Mouse (Mus musculus): ENCODE results near the gene Pex11b. TPM values are rescaled to one million over a fixed set of nuclear protein-coding genes. Genes with fewer than 3 reads are reported as not detected.
"Not testable (repeated sequence)": the region's sequence is repeated elsewhere in the genome, so short reads cannot be mapped to it uniquely, and the experiment has no call there.

Pex11b gene
- 10 to 100 TPM; 40.4 to 58.4 TPM for total RNA-seq (2021)
- long read RNA-seq, experiment 1, transcript Pex11b-202 (4 exons, 2,424 nt), result major isoform, 84 of 116 reads
- long read RNA-seq, experiment 1, transcript Pex11b-206 (4 exons, 1,017 nt), result minor isoform, 7 of 116 reads
- long read RNA-seq, experiment 1, partial matches to known transcripts, result 20 of 116 reads
- long read RNA-seq, experiment 1, other reads (novel, unspliced or antisense), result 0 of 116 reads
- long read RNA-seq, experiment 2, transcript Pex11b-202 (4 exons, 2,424 nt), result major isoform, 24 of 29 reads
- long read RNA-seq, experiment 2, partial matches to known transcripts, result 1 of 29 reads
- long read RNA-seq, experiment 2, other reads (novel, unspliced or antisense), result 0 of 29 reads

DNA sequence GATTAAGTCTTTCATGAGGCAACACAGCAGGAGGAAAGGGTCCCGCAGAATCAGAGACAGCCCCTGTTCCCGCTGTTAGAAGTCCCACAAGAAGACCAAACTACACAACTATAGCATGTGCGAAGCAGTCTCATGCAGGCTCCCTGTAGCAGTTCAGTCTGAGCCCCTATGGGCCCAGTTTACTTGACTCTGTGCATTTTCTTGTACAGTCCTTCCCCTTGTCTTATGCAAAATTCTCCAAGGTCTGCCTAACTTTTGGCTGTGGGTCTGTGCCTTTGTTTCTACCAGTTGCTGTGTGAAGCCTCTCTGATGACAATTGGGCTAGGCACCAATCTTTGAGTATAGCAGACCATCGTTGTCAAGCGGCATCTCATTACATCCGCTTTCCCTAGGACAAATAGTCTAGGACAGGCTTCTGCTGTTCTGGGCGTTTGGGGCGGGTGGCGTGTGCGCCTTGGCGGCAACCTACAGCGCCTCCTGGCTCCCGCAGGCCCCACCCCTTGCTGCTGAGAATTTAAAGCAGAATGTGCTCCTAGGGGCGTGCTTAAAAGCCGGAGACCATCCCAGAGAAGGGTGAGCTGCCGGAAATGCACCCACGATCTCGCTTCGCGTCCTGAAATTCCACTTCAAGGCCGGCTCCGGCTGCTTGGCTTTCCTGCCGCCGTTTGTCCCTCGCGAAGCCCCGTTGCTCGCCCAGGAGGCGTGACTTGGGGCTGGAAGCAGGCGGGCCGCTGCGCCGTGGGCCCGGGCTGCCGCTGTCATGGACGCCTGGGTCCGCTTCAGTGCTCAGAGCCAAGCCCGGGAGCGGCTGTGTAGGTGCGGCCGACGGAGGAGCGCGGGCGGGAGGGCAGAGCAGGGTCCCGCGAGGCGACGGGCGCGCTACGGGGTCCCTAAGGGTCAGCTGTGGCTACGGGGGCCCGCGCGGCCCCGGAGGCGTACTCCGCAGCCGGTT, at the start of gene Pex11b, which contains the start of gene Gm42957:
Gene Pex11b (plus strand): TSS at position 449 of the 952 bp plus-strand sequence.
Gene Gm42957 (plus strand): TSS at position 547 of the 952 bp plus-strand sequence.
- peak; percentile 95 for DNase-seq

DNA sequence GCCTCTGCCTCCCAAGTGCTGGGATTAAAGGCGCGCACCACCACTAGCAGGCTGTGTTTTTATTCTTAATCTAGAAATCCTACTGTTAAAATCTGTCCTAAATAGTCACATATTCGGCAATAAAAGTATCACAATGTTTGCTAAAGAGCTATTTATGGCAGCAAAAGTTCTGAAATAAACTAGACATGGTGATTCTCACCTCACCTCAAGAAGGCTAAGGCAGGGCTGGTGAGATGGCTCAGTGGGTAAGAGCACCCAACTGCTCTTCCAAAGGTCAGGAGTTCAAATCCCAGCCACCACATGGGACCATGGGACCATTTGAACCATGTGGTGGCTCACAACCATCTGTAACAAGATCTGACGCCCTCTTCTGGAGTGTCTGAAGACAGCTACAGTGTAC, 44.5 kb upstream of the Pex11b start:
- DNase-seq, result no peak

DNA sequence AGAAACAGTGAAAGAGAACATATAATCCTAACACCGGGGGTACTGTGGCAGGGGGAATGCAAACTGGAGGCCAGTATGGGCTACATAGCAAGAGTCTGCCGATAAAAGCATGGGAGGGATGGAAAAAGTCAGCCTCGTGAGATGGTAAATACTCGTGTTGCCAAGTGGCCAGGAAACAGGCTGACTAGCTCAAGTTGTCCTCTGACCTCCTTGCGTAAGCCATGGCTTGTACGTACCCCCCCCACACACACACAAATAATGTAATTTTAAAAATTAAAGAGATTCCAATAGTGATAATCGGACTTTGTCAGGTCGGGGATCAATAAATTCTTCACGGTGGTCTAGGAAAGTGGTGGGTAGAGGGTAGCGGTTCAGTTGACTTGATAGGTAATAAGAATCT, 41.8 kb upstream of the Pex11b start:
- no peak for DNase-seq

DNA sequence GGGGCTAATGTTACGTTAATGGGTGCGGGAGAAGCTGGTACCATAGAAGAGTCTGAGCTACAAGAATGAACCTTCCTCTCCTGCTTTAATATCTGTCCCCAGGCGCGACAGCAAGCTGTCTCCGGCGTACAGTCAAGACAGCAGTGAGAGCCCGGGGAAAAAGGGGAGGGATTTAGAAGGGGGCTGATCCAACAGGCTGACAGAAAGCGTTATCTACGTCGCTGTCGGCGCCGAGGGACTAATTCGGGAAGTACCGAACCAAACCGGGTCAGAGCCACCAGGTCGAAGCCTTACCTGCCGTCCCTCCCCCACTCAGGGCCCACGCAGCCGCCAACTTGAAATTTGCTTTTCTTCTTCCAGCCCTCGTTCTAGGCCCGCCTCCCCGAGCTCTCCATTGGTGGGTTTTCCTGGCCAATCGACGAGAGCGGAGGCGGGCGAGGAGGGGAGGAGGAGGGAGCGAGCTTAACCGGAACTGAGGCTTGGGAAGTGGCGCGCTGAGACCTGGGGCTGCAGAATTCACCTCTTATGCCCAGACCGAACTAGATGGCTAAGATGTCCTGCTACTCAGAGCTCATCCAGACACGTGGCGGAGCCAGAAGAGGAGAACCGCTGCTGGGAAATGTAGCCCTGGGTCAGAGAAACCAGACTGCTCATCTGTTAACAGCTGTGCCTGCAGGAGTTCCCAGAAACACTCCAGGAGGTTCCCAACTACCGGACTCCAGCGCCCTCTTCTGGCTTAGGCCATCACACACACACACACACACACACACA, 41.2 kb upstream of the Pex11b start, which contains the start of gene Polr3gl:
Gene Polr3gl (minus strand): TSS at position 392 of the 771 bp plus-strand sequence.
- DNase-seq, result peak; percentile 96

DNA sequence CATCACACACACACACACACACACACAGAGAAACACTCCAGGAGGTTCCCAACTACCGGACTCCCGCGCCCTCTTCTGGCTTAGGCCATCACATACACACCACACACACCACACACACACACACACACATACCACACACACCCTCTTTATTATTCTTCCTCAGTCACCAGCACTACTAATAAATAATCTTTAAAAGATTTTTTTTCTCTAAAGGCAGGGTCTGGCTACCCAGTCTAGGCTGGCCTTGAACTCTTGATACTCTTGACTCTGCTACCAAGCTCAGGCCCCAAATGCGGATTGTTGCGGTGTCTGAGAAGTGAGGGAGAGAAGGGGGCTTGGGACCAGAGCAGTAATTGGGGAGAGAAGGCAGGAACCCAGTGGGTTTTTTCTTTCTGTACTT, 40.3 kb upstream of the Pex11b start:
- DNase-seq, result no peak

DNA sequence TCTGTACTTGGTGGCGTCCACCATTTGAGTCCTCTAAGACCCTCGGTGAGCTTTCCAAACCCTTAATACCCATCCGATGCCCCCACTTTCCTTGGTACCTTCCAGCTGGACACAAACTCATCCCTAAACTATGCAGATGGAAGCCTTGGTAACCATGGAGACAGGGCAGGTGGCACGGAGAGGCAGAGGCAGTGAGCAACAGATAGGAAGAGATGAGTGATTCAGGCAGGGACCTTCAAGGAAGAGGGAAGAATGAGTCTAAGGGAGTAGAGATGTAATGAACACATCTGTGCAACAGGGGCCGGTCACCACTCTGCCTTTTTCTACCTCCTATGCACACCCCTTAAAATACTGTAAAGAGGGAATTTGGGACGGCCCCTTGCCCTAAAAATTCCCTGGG, 39.5 kb upstream of the Pex11b start:
- no peak for DNase-seq

DNA sequence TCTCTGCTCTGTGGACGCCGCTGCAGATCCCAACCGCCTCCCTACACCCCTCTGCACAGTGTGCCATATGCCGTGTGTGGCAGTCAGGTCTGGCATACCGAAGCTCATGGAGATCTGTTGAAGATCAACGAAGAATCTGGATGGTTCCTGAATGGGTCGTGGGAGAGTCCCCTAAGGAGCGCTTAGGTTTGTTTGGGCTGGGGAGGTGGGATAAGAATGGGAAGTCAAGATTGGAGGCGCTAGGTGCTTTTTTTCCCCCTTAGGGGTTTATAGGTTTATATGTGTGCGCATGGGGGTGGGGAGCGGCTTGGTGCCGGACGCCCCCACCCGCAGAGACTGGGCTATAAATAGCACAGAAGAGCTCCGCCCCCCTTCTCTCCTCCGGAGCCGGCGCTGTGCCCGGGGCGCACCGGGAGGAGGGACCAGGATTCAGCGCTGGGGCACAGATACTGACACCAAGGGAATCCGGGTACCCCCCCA, 38.9 kb upstream of the Pex11b start, which contains the start of gene Ankrd34a:
Gene Ankrd34a (plus strand): TSS at position 409 of the 480 bp plus-strand sequence.
- peak; percentile 68 to 80 for DNase-seq

DNA sequence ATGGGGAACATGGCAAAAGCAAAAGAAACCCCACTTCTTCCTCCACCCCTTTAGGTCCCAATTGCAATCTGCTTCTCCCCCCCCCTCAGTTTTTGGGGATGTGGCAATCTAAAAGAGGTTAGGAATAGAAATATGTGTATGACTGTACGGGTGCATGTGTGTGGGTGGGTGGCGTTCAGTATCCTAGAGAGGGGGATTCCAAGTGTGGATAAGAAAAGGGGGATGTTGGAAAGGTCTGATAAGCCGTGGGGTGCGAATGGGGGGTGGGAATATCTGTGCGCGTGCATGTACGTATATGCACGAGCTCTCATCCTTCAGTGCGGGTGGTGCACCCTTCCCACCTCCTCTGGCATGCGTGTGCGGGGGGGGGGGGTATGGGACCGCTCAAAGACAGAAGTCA, 38.3 kb upstream of the Pex11b start:
- no peak for DNase-seq

DNA sequence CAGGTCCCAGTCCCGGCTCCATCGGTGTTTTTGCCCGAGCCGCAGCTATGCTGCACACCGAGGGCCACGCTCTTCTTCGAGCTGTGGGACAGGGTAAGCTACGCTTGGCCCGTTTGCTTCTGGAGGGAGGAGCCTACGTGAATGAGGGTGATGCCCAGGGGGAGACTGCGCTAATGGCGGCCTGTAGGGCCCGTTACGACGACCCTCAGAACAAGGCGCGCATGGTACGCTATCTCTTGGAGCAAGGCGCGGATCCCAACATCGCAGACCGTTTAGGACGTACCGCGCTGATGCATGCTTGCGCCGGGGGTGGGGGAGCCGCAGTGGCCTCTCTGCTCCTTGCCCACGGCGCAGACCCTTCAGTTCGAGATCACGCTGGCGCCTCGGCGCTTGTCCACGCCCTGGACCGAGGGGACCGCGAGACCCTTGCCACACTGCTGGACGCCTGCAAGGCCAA, 37.7 kb upstream of the Pex11b start:
- peak; percentile 40 to 57 for DNase-seq

DNA sequence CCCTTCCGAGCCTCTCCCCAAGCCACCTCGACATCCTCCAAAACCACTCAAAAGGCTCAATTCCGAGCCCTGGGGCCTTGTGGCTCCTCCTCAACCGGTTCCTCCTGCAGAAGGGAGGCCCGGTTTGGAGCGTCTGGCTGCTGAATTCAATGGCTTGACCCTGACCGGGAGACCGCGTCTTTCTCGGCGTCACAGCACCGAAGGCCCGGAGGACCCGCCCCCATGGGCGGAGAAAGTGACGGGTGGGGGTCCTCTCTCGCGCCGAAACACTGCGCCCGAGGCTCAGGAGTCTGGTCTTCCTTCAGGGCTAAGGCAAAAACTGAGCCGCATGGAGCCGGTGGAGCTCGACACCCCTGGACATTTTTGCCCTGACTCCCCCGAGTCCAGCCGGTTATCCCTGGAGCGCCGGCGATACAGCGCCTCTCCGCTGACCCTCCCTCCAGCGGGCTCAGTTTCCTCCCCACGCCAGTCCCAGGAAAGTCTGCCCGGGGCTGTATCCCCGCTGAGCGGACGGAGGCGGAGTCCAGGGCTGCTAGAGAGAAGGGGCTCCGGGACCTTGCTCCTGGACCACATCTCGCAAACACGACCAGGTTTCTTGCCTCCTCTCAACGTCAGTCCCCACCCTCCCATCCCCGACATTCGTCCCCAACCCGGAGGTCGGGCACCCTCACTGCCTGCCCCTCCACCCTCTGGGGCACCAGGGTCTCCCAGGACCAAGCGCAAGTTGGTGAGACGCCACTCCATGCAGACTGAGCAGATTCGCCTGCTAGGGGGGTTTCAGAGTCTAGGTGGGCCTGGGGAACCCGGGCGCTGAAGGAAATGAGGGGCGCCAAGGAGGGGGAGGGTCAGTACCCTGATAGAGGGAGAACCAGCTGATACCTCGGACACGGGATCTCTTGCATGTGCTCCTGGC, 36.8 kb upstream of the Pex11b start:
- DNase-seq, result peak; percentile 83 to 89

DNA sequence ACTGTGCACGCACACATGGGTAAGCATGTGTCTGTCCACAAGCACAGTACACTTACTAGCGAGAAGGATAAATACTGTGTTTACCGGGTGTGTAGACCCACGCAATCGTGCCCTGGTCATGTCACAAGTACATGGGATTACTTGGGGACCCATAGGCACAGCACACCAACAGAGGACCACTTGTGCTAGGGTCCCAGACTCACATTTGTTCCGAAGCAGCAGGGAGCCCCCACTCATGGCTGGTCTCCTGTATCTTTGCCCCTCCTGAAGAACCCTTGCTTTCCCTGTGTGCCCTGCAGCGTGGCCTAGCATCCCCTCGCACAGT, 36.1 kb upstream of the Pex11b start:
- DNase-seq, result no peak

DNA sequence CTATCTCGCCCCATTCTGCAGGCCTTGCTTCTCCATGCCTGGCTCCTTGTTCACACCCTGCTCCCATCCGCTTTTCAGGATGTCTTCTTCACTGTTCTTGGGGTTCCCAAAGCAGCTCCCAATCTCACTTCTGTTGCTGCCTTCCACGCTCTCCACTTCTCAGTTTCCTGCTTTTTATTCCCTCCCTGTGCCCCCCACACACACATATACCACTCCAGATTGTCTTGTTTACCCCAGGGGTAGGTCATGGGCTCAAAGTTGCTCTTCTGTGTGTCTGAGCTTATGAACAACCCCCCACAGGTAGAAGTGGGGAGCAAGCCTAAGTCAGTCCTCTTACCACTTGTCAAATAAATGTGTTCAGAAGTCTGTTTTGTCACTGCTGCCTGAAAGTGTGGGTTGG, 35.8 kb upstream of the Pex11b start:
- no peak for DNase-seq

DNA sequence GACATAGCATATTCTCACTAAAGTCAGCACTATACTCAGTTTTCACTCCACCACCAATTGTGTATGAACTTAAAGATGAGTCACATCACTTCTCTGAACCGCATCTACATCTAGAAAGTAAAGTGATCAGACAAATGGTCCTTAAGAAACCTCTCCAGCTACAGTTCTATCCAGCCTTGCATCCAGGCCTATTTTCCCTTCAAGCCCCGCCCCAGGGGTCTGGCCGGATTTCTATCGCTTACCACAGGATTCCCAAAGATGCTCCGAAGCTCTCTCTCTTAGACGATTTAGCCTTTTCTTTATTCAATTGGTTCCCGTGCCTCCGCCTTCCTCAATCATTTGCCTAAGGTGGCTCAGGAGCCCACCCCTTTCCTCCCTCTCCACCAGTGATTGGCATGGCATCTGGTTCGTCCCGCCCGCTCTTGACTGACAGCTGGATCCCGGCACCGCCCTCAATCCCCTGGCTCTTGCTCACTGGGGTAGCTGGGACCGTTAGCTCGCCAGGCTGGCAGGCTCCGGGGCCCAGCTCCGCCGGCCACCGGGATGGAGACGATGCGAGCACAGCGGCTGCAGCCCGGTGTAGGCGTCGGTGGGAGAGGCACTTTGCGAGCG, 34.4 kb upstream of the Pex11b start, which contains the start of gene Lix1l:
Gene Lix1l (plus strand): TSS at position 511 of the 612 bp plus-strand sequence.
- DNase-seq, result peak; percentile 95 to 96

DNA sequence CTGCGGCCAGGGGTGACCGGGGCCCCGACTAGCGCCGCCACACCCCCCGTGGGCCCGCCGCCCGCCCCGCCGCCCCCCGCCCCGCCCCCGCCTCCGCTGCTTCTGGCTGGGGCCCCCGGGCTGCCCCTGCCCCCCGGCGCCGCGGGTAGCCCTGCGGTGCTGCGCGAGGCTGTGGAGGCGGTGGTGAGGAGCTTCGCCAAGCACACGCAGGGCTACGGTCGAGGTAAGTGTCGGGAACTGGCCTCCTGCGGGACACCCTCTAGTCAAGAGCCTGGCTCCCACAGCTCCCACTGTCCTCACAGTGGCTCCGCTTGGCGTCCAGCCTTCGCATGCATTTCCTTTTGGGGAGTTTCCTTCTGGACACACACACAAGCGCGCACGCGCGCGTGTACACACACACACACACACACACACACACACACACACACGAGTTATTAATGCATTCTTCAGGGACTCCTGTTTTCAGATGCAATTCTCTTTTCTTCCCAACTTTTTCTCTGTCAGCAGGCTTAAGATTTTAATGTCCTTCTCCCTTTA, 33.9 kb upstream of the Pex11b start:
- peak; percentile 82 to 84 for DNase-seq

DNA sequence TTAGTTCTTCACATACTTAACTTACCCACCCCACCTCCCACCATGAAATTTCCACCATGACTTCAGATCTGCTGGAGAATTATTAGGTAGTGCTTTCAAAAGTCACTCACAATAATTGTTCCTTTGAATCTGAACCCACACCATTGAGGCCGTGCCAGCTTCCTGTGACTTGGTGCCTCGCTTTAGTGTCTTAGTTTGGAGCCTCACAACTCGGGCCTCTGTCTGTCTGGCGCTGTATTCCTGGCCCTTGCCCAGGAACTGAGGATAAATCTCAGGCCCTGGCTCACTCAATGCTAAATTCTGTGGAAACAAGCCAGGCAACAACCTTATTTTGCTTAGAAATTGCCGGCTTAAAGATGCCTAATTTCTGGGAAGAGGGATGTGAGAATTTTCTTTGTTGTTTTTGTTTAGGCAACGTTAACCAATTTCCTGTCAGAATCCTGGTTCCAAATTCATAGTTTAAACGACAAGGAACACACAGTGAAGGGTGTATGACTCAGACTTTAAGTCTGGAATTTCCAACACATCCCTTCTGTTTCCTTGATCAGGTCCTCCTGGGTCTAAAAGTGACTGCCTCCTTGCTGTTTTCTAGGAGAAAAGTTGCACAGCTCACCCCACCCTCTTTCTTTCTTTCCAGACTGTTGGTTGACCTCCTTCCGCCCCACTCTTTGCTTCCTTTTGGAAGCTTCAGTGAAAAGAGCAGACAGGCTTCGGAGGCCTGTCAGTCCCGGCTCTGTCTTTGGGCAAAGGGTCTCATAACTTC, 33.1 kb upstream of the Pex11b start:
- peak; percentile 65 to 70 for DNase-seq

DNA sequence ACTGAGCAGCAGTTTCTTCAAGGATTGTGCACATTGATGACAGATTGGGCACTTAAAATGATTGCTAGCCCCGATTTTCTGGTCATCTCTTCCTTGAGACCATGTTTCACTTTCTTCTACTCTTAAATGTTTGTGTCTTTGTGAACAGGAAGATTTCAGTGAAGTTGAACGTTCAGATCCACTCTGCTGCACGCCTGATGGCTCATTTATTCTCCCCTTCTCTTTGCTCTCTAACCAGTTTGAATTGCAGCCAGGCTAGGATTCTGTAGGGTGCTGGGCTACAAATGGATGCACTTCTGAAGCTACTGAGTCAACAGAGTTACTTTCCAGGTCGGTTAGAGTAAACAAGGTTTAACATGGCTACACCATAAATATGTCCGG, 32.5 kb upstream of the Pex11b start:
- DNase-seq, result no peak

DNA sequence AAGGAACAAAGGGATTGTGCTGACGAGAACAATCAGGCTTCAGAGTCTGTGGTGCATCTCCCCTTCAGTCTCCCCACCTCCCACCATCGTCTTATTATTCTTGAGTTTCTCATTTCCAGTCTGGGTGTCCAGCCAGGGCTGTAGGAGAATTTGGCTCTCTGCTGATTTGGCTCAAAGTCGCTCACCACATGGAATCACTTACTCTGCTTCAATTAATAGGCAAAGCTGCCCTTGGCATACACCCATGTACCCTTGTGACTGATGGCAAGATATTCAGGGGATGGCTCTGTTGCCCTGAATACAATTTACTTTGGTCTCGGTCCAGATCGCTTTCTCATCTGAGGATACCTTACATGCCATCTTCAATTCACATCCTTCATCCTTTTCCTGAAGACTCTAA, 31.9 kb upstream of the Pex11b start:
- peak in 1 of 2 experiments; percentile 35 for DNase-seq

DNA sequence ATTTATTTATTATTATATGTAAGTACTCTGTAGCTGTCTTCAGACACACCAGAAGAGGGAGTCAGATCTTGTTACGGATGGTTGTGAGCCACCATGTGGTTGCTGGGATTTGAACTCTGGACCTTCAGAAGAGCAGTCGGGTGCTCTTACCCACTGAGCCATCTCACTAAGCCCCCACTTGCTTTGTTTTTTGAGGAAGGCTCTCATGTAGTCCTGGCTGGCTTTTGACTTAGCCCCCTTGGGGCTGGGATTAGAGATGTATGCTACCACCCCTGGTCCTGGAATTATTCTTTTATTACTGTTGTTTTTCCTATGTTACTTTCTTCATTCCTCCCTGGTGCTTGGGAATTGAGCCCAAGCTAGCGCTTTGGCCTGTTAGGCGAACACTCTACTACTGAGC, 29.2 kb upstream of the Pex11b start:
- not testable (repeated sequence) for DNase-seq

DNA sequence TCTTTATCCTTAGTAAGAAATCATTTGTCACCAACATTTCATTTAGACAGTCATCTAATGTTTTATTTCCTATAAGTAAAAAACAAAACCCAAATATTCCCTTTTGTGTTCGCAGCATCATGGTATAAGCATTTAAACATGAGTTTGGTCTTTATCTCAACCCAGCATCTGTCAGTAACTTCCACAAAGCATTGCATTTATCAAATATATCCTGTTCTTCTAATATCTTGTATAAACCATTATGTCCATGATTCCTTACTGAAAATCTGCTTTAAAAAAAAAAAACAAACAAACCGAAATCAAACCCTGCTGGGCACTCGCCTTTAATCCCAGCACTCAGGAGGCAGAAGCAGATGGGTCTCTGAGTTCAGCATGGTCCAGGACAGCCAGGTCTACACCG, 28.6 kb upstream of the Pex11b start:
- no peak for DNase-seq
